Mouse (Mus musculus) gastrocnemius, postnatal 36 days (tissue): ENCODE measurements at regions not wholly inside any gene's neighbourhood (a gene's known extent, or its start where the extent isn't known, plus 50 kb on each side); places are given as distances from the start of the nearest gene placed in this dataset.
"Not testable (repeated sequence)": the region's sequence is repeated elsewhere in the genome, so short reads cannot be mapped to it uniquely, and the experiment has no call there.

Experiments used
- DNase-seq, 2 experiments: peaks; one replicate each; pipeline ENCODE4 v3.0.0; 2022
- intact Hi-C: fragments of 180-260 bp; cut with DNase I; formaldehyde crosslinking; loops from one replicate; pipeline ENCODE4 v1.15.1; 2025

DNA sequence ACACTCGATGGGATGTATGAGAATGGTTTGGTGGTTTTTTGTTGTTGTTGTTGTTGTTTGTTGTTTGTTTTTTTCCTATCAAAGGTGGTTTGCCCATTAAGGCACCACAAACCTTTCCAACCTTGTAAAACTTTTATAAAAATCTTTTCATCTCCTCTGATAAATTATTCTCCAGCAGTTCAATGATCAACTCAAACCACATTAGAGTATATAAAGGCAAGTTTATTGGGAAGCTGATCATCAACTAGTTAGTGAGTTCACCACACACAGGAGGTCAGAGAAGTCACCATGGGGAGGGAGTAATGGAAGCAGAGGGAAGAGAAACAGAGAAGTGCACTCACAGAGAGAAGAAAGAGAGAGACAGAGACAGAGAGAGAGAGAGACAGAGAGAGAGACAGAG, 132.5 kb upstream of the Thpo start:
- intact Hi-C loops = no loop called here
- DNase-seq = no peak

DNA sequence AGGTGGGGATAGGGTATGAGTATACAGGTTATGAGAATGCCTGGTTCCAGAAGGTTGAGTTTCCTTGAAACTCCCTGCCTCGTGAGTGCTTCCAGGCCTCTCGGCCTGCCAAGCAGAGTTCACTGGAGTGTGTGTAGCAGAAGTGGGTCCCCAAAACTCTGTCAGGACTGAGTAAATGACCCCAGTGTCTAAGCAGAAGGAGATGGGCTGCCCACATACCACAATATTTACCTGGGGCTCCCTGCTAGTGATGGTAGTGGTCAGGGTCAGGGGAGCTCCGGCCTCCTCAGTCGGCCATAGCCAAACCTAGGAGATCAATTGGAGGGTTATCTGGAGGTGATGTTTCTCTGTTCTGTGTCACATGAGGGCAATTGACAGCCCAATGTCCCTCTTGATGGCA, 126.9 kb upstream of the Thpo start:
- intact Hi-C loops = no loop called here
- no peak for DNase-seq

DNA sequence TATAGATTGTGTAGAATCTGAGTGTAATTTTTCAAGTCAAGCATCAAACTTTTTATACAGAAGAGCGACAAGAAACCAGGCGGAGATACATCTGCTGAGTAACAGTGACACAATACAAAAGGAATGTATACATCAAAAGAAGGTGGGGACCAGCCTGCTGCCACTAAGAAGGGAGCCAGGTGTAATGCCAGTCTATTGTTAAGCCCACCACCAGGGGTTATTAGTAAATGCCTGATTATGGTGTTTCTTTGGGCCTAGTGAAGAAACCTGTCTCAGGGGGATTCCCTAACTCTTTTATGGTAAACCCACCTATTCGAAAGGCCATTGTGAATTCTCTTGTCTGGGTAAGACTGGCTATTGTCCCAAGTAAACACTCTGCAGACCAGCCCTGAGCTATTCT, 126.3 kb upstream of the Thpo start:
- intact Hi-C loops, DNase-seq: not testable (repeated sequence)

DNA sequence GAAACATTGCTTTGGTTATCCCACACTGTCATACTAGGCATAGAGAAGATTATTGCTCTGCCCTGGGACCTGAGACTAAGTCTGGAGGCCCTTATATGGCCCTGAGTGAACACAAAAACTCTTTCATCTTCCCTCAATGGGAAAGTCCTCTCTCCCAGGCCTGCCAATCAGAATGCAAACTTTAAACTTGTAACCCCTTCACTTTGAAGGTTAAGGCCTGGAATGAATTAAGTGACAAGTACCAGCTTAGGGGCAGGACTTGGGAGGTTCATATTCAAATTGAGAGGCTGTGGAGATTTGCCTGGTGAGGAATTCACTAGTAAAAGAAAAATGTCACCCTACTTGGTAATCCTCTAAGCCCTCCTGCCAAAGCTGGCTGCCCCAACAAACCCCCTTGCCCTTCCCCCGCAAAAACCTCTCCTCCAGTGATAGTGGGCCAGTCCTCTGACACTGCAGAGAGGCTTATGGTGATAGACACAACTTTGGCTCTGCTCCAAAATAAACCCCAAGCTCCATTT, 120.4 kb upstream of the Thpo start:
- intact Hi-C loops = no loop called here
- DNase-seq = no peak

DNA sequence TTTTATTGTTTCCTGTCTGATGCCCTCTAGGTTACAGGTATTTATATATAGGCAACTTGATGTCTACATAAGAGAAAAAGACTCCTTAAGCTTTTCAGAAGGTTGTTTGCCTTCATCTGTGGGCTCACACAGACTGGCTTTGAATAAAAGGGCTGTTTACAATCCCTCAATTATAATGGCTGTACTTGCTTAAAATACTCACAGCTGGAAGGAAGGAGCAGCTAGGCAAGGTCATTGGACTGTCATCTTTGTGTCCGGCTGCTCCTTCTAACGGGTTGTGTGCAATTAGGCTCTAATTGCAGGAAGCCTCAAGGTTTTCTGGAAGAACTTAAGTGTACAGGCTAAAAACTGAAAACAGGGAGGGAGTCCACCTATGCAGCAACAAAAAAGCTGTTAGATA, 103.8 kb upstream of the Thpo start:
- intact Hi-C loops = no loop called here
- DNase-seq = no peak

DNA sequence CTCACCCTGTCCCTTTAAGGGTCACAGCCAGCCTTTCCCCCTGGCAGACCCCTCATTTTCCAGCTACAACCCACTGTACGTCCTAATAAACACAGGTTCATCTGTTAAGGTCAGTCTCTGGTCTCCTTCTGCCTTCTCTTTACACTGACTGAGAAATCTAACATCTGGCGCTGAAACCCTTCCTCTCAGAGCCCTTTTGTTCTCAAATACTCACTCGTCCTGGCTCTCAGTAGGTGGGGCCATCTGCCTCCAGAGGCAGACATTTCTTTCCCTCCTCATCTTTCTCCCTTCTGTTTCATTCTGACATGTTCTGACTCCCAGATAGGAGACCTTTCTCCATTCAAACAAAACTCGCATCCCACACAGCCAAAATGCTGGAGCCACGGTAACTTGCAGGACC, 102.6 kb upstream of the Thpo start:
- no peak for DNase-seq
- intact Hi-C loops = no loop called here

DNA sequence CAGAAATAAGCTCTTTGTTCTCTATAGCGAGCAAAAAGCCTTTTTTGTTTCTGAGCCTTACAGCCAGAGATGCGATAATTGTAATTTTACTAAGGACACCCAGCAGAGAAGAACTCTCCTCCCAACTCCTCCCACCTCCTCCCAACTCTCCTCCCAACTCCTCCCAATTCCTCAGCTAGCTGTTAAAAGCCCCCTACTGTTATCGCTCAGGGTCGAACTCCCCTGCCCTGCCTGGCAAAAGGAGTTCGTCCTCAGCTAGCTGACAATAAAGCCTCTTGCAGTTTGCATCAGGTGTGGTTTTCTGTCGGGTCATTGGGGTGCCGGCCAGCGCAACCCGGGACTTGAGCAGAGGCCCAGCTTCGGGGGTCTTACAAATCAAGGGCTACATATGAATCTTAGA, 99.5 kb upstream of the Thpo start:
- intact Hi-C loops, DNase-seq: not testable (repeated sequence)

DNA sequence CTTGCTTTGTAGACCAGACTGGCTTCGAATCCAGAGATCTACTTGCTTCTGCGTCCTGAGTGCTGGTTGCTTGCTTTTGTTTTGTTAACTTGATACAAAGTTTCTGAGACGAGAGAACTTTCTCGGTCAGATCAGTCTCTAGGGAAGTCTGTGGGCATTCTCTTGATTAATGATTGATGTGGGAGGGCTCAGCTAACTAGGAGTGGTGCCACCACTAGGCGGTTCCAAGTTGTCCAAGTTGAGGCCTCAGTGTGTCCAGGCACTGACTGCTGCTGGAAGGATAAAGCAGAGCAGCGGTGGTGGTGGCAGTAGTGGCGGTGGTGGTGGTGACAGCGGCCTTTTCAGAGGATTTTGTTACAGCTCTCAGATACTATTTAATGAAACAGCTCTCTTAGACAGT, 99.0 kb upstream of the Thpo start:
- DNase-seq = no peak
- intact Hi-C loops = no loop called here

DNA sequence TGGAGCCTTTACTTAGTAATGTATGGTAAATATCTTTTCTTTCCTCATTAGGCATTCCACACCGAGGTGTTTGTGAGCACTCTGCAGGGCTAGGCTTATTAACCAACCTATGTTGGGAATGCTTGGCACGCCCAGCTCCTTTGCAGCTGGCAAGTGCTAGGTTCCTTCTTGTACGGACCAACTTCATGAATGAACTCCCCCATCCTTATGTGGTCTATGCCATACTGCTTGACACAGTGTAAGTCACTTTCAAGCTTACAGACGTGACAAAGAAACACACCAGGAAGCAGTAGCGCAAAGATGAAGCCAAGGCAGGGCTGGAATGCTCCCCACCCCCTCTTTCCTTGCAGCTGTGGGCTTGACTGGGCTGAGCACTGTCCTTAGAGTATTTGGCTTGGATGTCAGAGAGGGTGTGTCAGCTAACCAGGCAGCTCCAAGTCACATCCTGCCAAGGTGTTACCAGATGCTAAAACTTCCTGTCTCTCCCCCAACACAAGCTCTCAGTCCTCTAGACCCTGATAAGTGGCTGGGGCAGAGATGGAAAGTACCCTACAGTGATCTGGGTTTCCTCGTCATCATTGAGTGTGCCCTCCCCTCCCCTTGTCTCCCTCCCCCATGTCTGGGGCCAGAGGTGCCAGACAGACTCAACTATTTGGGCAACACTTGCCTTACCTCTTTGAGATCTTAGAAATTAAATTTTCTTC, 95.6 kb upstream of the Thpo start:
- intact Hi-C loops = no loop called here
- no peak for DNase-seq

DNA sequence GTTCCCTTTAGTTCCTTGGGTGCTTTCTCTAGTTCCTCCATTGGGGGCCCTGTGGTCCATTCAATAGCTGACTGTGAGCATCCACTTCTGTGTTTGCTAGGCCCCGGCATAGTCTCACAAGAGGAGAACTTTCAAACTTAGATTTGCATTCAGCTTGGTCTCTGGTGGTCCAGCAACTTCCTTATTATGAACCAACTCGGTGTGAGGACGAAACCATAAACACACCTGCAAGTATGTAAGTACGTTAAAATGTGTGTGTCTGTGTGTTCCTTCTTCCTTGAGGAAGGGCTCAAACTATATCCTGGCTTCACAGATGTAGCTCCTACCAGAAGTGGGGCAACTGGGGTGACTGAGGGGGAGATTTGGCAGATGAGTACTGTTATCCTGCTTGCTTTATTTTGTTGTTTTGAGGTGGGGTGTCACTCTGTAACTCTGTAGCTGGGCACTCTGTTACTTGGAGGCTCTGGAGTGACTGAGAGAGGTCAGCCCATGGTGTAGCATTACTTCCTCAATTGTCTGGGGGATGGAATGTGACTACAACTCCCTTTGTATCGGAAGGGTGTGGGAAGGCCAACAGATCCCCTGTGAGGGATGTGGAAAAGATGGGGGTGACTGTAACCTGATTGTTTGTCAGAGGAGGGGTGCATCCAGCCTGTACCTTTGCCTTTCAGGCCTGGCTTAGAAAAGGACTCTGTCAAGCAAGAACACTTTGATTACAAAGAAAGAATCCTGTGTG, 94.9 kb upstream of the Thpo start:
- intact Hi-C loops = no loop called here
- DNase-seq = no peak

DNA sequence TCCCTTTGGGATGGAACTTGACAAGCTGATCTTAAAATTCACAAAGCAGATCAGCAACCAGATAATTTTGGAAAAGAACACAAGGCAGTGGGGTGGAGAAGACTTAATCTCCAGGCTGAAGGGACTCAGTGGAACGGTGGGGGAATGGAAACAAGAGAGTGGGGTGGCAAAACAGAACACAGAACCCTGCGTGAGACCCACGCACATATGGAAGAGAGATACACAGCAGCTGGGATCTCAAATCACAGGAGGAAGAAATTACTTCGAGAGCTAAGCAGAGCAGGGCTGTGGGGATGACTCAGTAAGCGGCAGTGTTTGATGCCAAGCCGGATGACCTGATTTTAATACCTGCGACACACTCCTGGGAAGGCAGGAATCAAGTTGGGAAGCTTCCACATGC, 89.9 kb upstream of the Thpo start:
- intact Hi-C loops = no loop called here
- no peak for DNase-seq

DNA sequence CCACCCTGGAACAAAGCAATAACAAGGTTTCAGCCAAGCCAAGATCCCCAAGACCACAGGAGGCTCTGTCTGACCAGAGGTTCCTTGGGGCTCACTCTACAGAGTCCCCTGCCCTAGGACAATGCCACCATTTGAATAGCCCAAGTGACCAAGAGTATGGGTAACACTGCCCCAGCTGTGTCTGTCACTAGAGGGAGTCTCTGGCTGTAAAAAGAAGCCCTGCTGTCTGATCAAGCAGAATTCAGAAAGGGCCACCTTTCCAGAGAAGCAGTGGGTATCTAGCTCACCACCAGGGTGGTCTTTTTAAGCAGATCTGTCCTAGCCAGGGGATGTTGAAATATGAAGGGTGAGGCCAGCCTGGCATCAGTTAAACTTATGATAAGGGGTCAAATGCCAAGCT, 86.6 kb upstream of the Thpo start:
- intact Hi-C loops = no loop called here
- no peak for DNase-seq

DNA sequence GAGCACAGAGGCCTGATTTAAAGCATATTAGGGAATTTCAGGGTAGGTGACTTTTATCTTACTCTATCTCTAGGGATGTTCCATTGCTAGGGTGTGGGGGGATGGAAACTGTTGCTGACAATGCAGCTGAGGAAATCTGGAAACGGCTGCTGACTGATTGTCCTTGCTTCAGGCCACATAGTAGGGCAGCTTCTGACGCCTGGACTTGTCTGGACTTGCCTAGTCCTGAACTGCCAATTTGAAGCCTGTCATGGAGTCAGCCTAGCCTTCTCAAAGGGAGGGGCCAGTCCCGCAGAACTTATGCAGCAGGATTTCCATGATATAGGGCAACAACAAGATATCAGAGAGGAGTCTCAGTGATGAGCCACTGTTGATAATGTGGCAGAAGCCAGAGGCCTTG, 85.3 kb upstream of the Thpo start:
- no peak for DNase-seq
- intact Hi-C loops = no loop called here

DNA sequence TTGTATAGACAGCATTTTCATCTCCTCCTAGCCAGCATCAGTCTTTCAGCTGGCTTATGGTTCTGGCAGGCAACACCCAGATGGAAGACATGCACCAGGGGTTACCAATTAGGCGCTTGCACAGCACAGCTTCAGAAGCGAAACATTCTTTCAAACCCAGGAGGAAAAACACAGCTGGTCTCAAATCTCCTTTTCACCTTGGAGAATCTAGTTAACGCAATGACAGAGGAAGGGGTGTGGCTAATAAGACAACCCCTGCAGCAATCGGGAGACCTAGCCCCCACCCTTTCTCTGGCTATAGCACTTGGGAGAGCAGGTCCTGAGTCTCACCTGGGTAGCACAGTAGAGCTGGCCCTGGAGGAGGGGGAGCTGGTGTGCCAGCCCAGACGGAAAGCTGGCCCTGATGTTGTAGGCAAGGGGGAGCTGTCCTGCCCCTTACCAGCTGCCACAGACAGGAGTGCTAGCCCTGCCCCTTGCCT, 84.4 kb upstream of the Thpo start:
- intact Hi-C loops = no loop called here
- no peak for DNase-seq

DNA sequence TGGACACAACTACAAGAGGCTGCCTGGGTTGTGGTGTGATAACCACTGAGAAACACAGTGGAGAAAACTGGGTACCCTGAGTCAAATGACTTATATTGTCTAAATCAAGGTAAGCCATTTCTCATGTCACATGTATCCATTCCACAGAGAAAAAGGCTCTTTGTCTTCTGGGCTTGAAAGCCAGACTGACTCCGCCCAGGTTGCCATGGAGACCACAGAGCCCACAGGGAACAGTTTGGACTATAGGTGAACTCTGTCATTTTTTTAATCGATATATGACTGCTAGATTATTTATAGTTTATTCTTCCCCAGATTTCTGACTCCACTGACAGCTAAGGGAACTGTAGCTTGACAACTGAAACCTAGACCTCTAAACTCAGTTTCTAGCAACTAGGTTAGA, 80.7 kb upstream of the Thpo start:
- DNase-seq = no peak
- intact Hi-C loops = no loop called here

DNA sequence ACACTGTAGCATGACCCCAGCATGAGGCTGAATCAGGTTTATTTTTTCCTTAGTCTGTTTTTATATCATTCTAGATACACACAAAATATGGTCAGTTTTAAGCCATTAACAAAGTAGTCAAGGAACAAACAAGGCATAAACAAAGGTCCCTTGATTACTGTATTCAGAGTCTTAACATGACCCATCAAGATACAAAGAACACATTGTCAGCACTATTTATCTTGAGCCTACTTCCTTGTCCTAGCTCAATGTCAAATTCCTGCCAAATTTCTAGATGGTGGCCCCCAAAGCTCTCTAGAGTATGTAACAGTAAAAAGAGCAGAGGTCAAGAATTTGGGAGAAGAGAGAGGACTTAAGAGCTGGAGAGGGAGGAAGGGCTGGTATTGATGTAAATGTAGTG, 79.9 kb upstream of the Thpo start:
- intact Hi-C loops = no loop called here

DNA sequence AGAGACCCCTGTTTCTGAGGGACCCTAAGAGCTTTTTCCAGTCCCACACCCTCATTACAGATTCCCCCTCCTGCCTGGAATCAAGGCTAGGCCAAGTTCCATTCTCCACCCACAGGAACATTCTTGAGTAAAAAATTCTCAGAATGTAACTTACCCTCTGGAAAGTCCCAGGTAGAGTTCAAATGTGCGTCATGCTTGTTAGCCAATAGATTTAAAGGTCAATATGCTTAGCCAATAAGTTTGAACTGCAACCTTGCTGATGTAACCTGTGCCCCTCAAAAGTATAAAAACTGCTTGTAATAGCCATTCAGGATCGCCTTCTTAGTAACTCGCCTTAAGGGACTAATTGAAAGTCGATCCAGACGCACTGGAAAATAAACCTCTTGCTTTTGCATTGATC, 77.7 kb upstream of the Thpo start:
- intact Hi-C loops = not testable (repeated sequence)

More for the DNA sequence above, 79.9 kb upstream of the Thpo start:
- DNase-seq = no peak

DNA sequence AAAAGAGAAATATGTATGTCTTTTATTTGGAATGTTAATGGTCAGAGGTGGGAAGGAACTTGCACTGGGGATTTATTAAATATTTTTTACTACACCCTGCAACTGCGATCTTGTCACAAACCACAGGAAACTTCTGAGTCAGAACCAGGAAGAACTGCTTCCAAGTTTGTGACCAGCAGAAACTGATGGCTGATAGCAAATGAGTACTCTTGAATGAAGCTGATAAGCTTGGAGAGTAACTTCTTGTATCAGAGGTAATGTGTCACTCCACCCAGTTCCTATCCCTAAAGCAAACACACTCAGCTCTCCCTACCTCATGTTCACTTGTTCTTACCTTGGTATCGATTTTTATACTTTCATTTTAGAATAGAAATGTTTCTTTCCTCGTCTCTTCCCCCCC, 76.0 kb upstream of the Thpo start:
- no peak for DNase-seq
- intact Hi-C loops = no loop called here

More for the DNA sequence above, 77.7 kb upstream of the Thpo start:
- DNase-seq = not testable (repeated sequence)

DNA sequence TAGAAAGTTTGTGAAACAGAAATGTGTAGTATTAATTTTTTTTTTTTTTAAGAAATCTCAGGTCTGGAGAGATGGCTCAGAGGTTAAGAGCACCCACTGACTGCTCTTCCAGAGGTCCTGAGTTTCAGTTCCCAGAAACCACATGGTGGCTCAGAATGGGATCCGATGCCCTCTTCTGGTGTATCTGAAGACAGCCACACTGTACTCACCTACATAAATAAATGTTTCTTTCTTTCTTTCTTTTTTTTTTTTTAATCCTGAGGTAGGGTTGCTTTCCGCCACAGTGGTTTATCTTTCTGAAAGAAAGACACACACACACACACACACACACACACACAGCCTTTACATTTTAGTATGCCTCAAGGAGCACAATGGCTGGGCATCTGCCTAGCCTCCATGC, 74.0 kb upstream of the Thpo start:
- intact Hi-C loops = loop anchor here (5.0 to 10.0 kb wide), 3 partner anchors 89 to 389 kb away; no protein-coding TSS in a partner anchor
- DNase-seq = no peak

DNA sequence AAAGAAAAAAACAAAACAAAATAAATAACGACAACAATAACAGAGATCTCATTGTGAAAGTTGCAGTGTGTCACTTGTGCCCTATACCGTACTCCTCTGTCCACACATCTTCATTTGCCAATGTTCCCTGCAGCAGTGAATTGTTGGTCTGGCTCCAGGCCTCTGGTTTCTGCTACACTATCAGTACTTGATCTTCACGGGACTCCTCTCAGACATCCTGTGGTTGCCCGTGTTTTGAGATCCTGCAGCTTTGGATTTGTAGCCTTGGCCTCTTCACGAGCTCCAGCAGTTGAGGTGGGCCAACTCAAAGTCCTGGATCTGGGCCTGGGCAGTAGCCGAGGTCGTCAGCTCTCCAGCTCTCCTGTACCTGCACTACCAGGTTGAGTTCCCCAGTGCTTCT, 72.4 kb upstream of the Thpo start:
- no peak for DNase-seq
- intact Hi-C loops = loop anchor here (5.0 to 10.0 kb wide), 3 partner anchors 91 to 391 kb away; no protein-coding TSS in a partner anchor

DNA sequence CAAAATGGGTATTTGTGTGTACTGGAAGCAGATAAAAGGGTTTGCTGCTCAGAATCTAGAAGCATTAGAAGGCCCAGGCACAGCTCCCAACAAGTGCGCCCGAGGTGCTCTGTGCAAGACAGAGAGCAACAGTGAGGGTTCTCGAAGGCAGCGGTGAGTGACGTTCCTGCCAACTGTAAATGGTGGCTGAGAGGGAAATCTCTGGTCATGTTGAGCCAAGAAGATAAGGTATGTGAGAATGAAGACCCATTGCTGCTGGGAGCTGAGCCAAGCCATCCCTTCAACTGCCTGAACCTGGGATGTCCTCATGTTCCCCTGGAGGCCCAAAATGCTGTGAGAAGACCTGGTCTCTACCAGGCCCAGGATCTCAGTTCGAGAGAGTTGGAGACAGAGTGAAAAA, 71.5 kb upstream of the Thpo start:
- intact Hi-C loops = loop anchor here (5.0 to 10.0 kb wide), 3 partner anchors 92 to 392 kb away; no protein-coding TSS in a partner anchor
- DNase-seq = no peak

DNA sequence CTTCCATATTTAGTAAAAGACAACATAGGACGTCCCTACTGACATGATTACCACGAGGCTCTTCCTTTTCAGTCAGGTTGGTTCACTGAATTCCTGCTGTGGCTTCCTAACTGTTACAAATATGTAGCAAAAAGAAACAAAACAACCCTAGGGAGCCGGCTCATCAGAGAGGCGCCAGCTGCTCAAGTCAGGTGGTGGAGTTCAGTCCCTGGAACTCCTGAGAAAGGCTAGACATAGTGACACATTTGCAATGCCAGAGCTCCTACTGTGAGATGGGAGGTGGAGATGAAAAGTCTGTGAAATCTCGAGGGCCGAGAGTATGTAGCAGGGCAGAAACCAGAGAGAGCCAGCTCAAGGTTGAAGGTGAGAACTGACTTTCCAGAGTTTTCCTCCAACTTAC, 70.8 kb upstream of the Thpo start:
- intact Hi-C loops = loop anchor here (5.0 to 10.0 kb wide), 3 partner anchors 92 to 392 kb away; no protein-coding TSS in a partner anchor
- no peak for DNase-seq
